Mouse (Mus musculus): ENCODE data around the gene Camk2d.

GRCm38 (mm10) chr3:126699740-126700139 is 103.6 kb downstream of the Camk2d start:
- TF ChIP-seq CTCF (IDR thresholded peaks at IDR 0.05; ENCODE audit: low read depth, low read length) (no peak), GATA1 (IDR thresholded peaks at IDR 0.05; ENCODE audit: borderline replicate concordance, low read length) (no peak), TAL1 (conservative IDR thresholded peaks at IDR 0.05; ENCODE audit: low read depth, low read length) (no peak)

Measured in G1E (cell line).